Mouse (Mus musculus) brain, embryonic 18.5 days (tissue): Measurements from ENCODE around the gene Tnfrsf1a.

ENCODE experiments used
- DNase-seq: peaks from one replicate; pipeline ENCODE4 v3.0.0-alpha.2; 2012; ENCODE audit warnings: low read depth, low spot score

Gene Tnfrsf1a

GRCm38 (mm10) chr6:125323547-125323946 is 25.6 kb upstream of the Tnfrsf1a start:
- DNase-seq: no peak

GRCm38 (mm10) chr6:125325337-125325736 is 23.8 kb upstream of the Tnfrsf1a start:
- no peak for DNase-seq

GRCm38 (mm10) chr6:125328243-125328642 is 20.9 kb upstream of the Tnfrsf1a start:
- DNase-seq: no peak

- peak; percentile 50 for DNase-seq
Observed at GRCm38 (mm10) chr6:125330626-125331326, 18.4 kb upstream of the Tnfrsf1a start.

- DNase-seq: no peak
Observed at GRCm38 (mm10) chr6:125333112-125333899, 15.9 kb upstream of the Tnfrsf1a start.

- DNase-seq: no peak
Observed at GRCm38 (mm10) chr6:125334356-125334755, 14.8 kb upstream of the Tnfrsf1a start.

GRCm38 (mm10) chr6:125338791-125339660 is 10.1 kb upstream of the Tnfrsf1a start:
- no peak for DNase-seq

- DNase-seq: no peak
Observed at GRCm38 (mm10) chr6:125340244-125340643, 8.9 kb upstream of the Tnfrsf1a start.

GRCm38 (mm10) chr6:125342198-125342597 is 7.0 kb upstream of the Tnfrsf1a start:
- no peak for DNase-seq

- DNase-seq: no peak
Observed at GRCm38 (mm10) chr6:125344084-125344483, 5.1 kb upstream of the Tnfrsf1a start.

GRCm38 (mm10) chr6:125344866-125345265 is 4.3 kb upstream of the Tnfrsf1a start:
- DNase-seq: no peak

GRCm38 (mm10) chr6:125345625-125346024 is 3.5 kb upstream of the Tnfrsf1a start:
- DNase-seq: no peak

GRCm38 (mm10) chr6:125346029-125346428 is 3.1 kb upstream of the Tnfrsf1a start:
- no peak for DNase-seq

GRCm38 (mm10) chr6:125349575-125350230 is 541 bp downstream of the Tnfrsf1a start:
- no peak for DNase-seq

GRCm38 (mm10) chr6:125350231-125350994 is 1.3 kb downstream of the Tnfrsf1a start:
- no peak for DNase-seq

- DNase-seq: no peak
Observed at GRCm38 (mm10) chr6:125350995-125351324, 1.8 kb downstream of the Tnfrsf1a start.

- DNase-seq: no peak
Observed at GRCm38 (mm10) chr6:125351368-125352045, 2.3 kb downstream of the Tnfrsf1a start.

- no peak for DNase-seq
Observed at GRCm38 (mm10) chr6:125352046-125352384, 2.9 kb downstream of the Tnfrsf1a start.

- no peak for DNase-seq
Observed at GRCm38 (mm10) chr6:125352811-125353210, 3.6 kb downstream of the Tnfrsf1a start.

GRCm38 (mm10) chr6:125353221-125353620 is 4.1 kb downstream of the Tnfrsf1a start:
- no peak for DNase-seq
